Mouse (Mus musculus) megakaryocyte, embryonic 14.5 days (primary cell): ENCODE data around the gene Btf3.

ENCODE experiments used
- FLI1 ChIP-seq: IDR thresholded peaks from 2 replicates; pipeline ENCODE4 v1.6.1; 2012; ENCODE audit warnings: low read length, inconsistent platforms, mixed read lengths
- GATA1 ChIP-seq: IDR thresholded peaks from 3 replicates; pipeline ENCODE4 v1.6.1; 2012; ENCODE audit warnings: mixed read lengths, low read length, inconsistent platforms, borderline replicate concordance

DNA sequence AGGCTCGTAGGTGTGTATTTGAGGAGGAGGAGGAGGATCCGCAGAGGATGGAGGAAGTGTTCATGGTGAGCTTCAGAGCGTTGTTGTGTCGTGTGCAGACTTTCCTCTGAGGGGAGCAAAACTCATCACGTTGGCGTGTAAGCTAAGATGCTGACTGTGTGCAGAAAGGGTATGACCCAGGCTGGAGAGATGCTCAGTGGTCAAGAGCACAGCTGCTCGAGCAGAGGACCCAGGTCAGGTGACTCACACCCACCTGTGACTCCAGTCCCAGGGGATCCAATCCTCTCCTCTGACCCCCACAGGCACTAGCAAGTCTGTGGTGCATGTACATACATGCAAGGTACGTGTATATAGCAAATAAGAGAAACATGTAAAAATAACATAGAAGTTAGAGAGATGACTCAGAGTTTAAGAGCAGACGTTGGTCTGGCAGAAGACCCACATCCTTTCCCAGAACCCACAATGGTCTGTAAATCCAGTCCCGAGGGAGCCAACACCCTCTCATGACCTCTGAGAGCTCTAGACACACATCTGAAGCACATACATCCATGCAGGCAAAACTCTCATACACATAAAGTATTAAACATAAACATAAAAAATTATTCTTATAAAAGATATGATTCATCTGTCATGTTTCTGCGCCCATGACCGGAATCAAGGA is 35.7 kb downstream of the Btf3 start:
- no peak for TF ChIP-seq GATA1
- TF ChIP-seq FLI1: no peak
